Mouse (Mus musculus) bone marrow macrophage, adult 2 months (primary cell): ENCODE results near the gene Usp33. TPM values are rescaled to one million over a fixed set of nuclear protein-coding genes. Genes with fewer than 3 reads are reported as not detected.

Experiments
- H3K27ac ChIP-seq: 2 replicates; pipeline ENCODE4 v1.5.1; 2012; ENCODE audit warnings: low read depth, low read length; ENCODE audit not compliant: insufficient read depth
- H3K4me1 ChIP-seq: 2 replicates; pipeline ENCODE4 v1.6.1; 2012; ENCODE audit warnings: low read length; ENCODE audit not compliant: control insufficient read depth, insufficient read depth
- H3K4me3 ChIP-seq: 2 replicates; pipeline ENCODE4 v1.5.1; 2012; ENCODE audit warnings: mild to moderate bottlenecking, low read length, moderate library complexity; ENCODE audit not compliant: insufficient read depth
- CTCF ChIP-seq: IDR thresholded peaks from 2 replicates; pipeline ENCODE4 v1.5.1; 2012; ENCODE audit warnings: low read depth, mild to moderate bottlenecking, low read length, moderate library complexity
- POLR2A ChIP-seq: IDR thresholded peaks from 2 replicates; pipeline ENCODE4 v1.6.1; 2012; ENCODE audit warnings: mild to moderate bottlenecking, low read depth, low read length, borderline replicate concordance
- polyA plus RNA-seq: library from polyadenylated mRNA; stranded (reverse); fragments of >200 nt; gene quantifications from 2 replicates; pipeline ENCODE4 v1.2.4, GENCODE M21; 2012; ENCODE audit not compliant: missing spikeins, insufficient read depth, insufficient read length

Gene Usp33
- polyA plus RNA-seq, 1 experiment: 36.1 TPM

GRCm38 (mm10) chr3:152435590-152435989, 89.3 kb downstream of the Usp33 start:
- TF ChIP-seq POLR2A (no peak), CTCF (no peak)
- Histone ChIP-seq H3K4me3 (no peak overlapping the region), H3K4me1 (no peaks in the 10 kb centered on the region), H3K27ac (no peak overlapping the region)

GRCm38 (mm10) chr3:152438068-152438467, 91.8 kb downstream of the Usp33 start:
- H3K4me3 ChIP-seq: no peak overlapping the region
- TF ChIP-seq CTCF: no peak
- no peak for TF ChIP-seq POLR2A
- H3K4me1 ChIP-seq: peaks cover 4% of the 10 kb centered on the region; the same call in 1 of the 2 replicates
- H3K27ac ChIP-seq: no peak overlapping the region

- peaks cover 4% of the 10 kb centered on the region; the same call in 1 of the 2 replicates for H3K4me1 ChIP-seq
- no peak overlapping the region for H3K27ac ChIP-seq
- no peak overlapping the region for H3K4me3 ChIP-seq
- TF ChIP-seq CTCF (no peak), POLR2A (no peak)
Measured at GRCm38 (mm10) chr3:152442795-152443194, 96.5 kb downstream of the Usp33 start.

Other genes with a start within 250 kb of the Usp33 start
- gene Gipc2, start 180.2 kb upstream of the Usp33 start, polyA plus RNA-seq: 1.2 TPM in 1 of 2 replicates, not detected in the other
- 20.5 and 26.0 TPM in 2 replicates for gene Dnajb4, start 136.2 kb upstream of the Usp33 start, polyA plus RNA-seq
- 49.4 and 50.8 TPM in 2 replicates for gene Fubp1, start 136.1 kb upstream of the Usp33 start, polyA plus RNA-seq
- 1.5 and 1.6 TPM in 2 replicates for gene Nexn, start 80.1 kb upstream of the Usp33 start, polyA plus RNA-seq
- gene Miga1, start 6.1 kb upstream of the Usp33 start, polyA plus RNA-seq: 3.9 and 4.8 TPM in 2 replicates
- gene Zzz3, start 49.0 kb downstream of the Usp33 start, polyA plus RNA-seq: 32.0 and 40.5 TPM in 2 replicates